Mouse (Mus musculus) heart, embryonic 10.5 days (tissue): Measurements from ENCODE around the gene Pla2g2e. TPM values are rescaled to one million over a fixed set of nuclear protein-coding genes. Genes with fewer than 3 reads are reported as not detected.
"Not testable (repeated sequence)": the region's sequence is repeated elsewhere in the genome, so short reads cannot be mapped to it uniquely, and the experiment has no call there.

Experiments
- DNase-seq: peaks from one replicate; pipeline ENCODE4 v3.0.0-alpha.2; 2017; ENCODE audit warnings: low spot score
- H3K27ac ChIP-seq: fragments of 300-500 bp; sonication (generic); 2 replicates; pipeline ENCODE4 v1.5.1; 2016; ENCODE audit warnings: mild to moderate bottlenecking
- H3K27me3 ChIP-seq: fragments of 300-500 bp; sonication (generic); 2 replicates; pipeline ENCODE4 v1.6.1; 2016; ENCODE audit warnings: mild to moderate bottlenecking; ENCODE audit not compliant: poor library complexity, insufficient read depth, severe bottlenecking
- H3K36me3 ChIP-seq: fragments of 300-500 bp; sonication (generic); 2 replicates; pipeline ENCODE4 v1.6.1; 2016; ENCODE audit warnings: mild to moderate bottlenecking, moderate library complexity
- H3K4me1 ChIP-seq: fragments of 300-500 bp; sonication (generic); 2 replicates; pipeline ENCODE4 v1.6.1; 2016; ENCODE audit warnings: mild to moderate bottlenecking
- H3K4me3 ChIP-seq: fragments of 300-500 bp; sonication (generic); 2 replicates; pipeline ENCODE4 v1.5.1; 2016; ENCODE audit warnings: mild to moderate bottlenecking, moderate library complexity
- H3K9me3 ChIP-seq: fragments of 300-500 bp; sonication (generic); 2 replicates; pipeline ENCODE4 v1.6.1; 2016; ENCODE audit warnings: mild to moderate bottlenecking, moderate library complexity
- WGBS: fragments of 180-500 bp; shearing (Covaris S2); methylation state at CpG from one replicate; pipeline ENCODE4 v1.1.7; 2016; 5-methylcytosine and 5-hydroxymethylcytosine counted together
- polyA plus RNA-seq: library from polyadenylated mRNA; unstranded; fragments of >200 nt; fragmentation: Nextera tagmentation; extraction: Ambion mirVana; gene quantifications from 2 replicates; pipeline ENCODE4 v1.2.1, GENCODE M21; 2016

The Pla2g2e gene
- polyA plus RNA-seq, 1 experiment from 2014 or later, result not detected

GRCm38 (mm10) chr4:138865092-138865491 lies 12.7 kb upstream of the Pla2g2e start:
- H3K4me3 ChIP-seq, result no peak overlapping the region
- H3K27ac ChIP-seq, result no peak overlapping the region
- H3K36me3 ChIP-seq, result no peaks in the 10 kb centered on the region
- 47% methylated on average over 5 of the region's 5 CpGs for WGBS
- H3K9me3 ChIP-seq, result no peaks in the 10 kb centered on the region
- no peak for DNase-seq
- H3K4me1 ChIP-seq, result 0 out of 2 replicates have a peak, but pooled peaks cover 2% of the 10 kb centered on the region
- H3K27me3 ChIP-seq, result 0 out of 2 replicates have a peak, but pooled peaks cover 5% of the 10 kb centered on the region

GRCm38 (mm10) chr4:138865991-138866390 lies 11.8 kb upstream of the Pla2g2e start:
- Histone ChIP-seq H3K4me3 (no peak overlapping the region), H3K27ac (no peak overlapping the region), H3K27me3 (0 out of 2 replicates have a peak, but pooled peaks cover 5% of the 10 kb centered on the region), H3K9me3 (no peaks in the 10 kb centered on the region), H3K36me3 (no peaks in the 10 kb centered on the region), H3K4me1 (no peaks in the 10 kb centered on the region)
- DNase-seq, result no peak
- 58% methylated on average over 6 of the region's 6 CpGs for WGBS

- Histone ChIP-seq H3K4me3 (no peak overlapping the region), H3K9me3 (no peaks in the 10 kb centered on the region), H3K27me3 (0 out of 2 replicates have a peak, but pooled peaks cover 5% of the 10 kb centered on the region), H3K27ac (no peak overlapping the region), H3K36me3 (no peaks in the 10 kb centered on the region), H3K4me1 (no peaks in the 10 kb centered on the region)
- DNase-seq, result no peak
- whole genome bisulfite sequencing, result 12% methylated on average over 7 of the region's 7 CpGs
These were observed 11.3 kb upstream of the Pla2g2e start for GRCm38 (mm10) chr4:138866413-138866812.

- Histone ChIP-seq H3K4me3 (no peak overlapping the region), H3K9me3 (no peaks in the 10 kb centered on the region), H3K4me1 (no peaks in the 10 kb centered on the region), H3K36me3 (no peaks in the 10 kb centered on the region), H3K27ac (no peak overlapping the region), H3K27me3 (0 out of 2 replicates have a peak, but pooled peaks cover 5% of the 10 kb centered on the region)
- WGBS, result 48% methylated on average over 8 of the region's 8 CpGs
- DNase-seq, result no peak
These were observed 9.1 kb upstream of the Pla2g2e start for GRCm38 (mm10) chr4:138868666-138869065.

GRCm38 (mm10) chr4:138873864-138874263 lies 3.9 kb upstream of the Pla2g2e start, which contains the start of gene Gm13030:
Gene Gm13030, minus strand, starts transcription at chr4:138873964.
- no peak for DNase-seq
- no peaks in the 10 kb centered on the region for H3K9me3 ChIP-seq
- 82% methylated on average over 6 of the region's 6 CpGs for WGBS

GRCm38 (mm10) chr4:138875275-138875674 lies 2.5 kb upstream of the Pla2g2e start:
- not testable (repeated sequence) for H3K4me3 ChIP-seq, H3K9me3 ChIP-seq, H3K36me3 ChIP-seq, DNase-seq, H3K27ac ChIP-seq
- Histone ChIP-seq H3K27me3 (peaks cover 11% of the 10 kb centered on the region), H3K4me1 (peaks cover 15% of the 10 kb centered on the region)
- 87% methylated on average over 2 of the region's 2 CpGs for WGBS

More at GRCm38 (mm10) chr4:138873864-138874263, 3.9 kb upstream of the Pla2g2e start, which contains the start of gene Gm13030:
- Histone ChIP-seq H3K36me3 (no peaks in the 10 kb centered on the region), H3K4me1 (peaks cover 8% of the 10 kb centered on the region), H3K27me3 (no peaks in the 10 kb centered on the region; the same call in 1 of the 2 replicates), H3K27ac (no peak within 1 kb of the TSS), H3K4me3 (no peak within 1 kb of the TSS)

GRCm38 (mm10) chr4:138875986-138876385 lies 1.8 kb upstream of the Pla2g2e start:
- no peak overlapping the region for H3K27ac ChIP-seq
- H3K4me1 ChIP-seq, result peaks cover 15% of the 10 kb centered on the region
- H3K9me3 ChIP-seq, result no peaks in the 10 kb centered on the region
- WGBS, result 93% methylated on average over 2 of the region's 2 CpGs
- no peaks in the 10 kb centered on the region for H3K36me3 ChIP-seq
- DNase-seq, result no peak
- H3K27me3 ChIP-seq, result peaks cover 18% of the 10 kb centered on the region
- H3K4me3 ChIP-seq, result no peak overlapping the region

GRCm38 (mm10) chr4:138878783-138879182 lies 1.0 kb downstream of the Pla2g2e start:
- no peak for DNase-seq
- H3K36me3 ChIP-seq, result no peaks in the 10 kb centered on the region

GRCm38 (mm10) chr4:138879808-138880207 lies 2.1 kb downstream of the Pla2g2e start:
- Histone ChIP-seq H3K9me3 (no peaks in the 10 kb centered on the region), H3K4me3 (no peak overlapping the region), H3K27me3 (peaks cover 49% of the 10 kb centered on the region), H3K4me1 (peaks cover 24% of the 10 kb centered on the region), H3K36me3 (no peaks in the 10 kb centered on the region), H3K27ac (no peak overlapping the region)
- no peak for DNase-seq
- WGBS, result 83% methylated on average over 11 of the region's 11 CpGs

More at GRCm38 (mm10) chr4:138878783-138879182, 1.0 kb downstream of the Pla2g2e start:
- peaks cover 46% of the 10 kb centered on the region for H3K27me3 ChIP-seq
- WGBS, result 35% methylated on average over 8 of the region's 8 CpGs
- H3K27ac ChIP-seq, result no peak overlapping the region
- H3K4me3 ChIP-seq, result no peak overlapping the region
- H3K4me1 ChIP-seq, result peaks cover 24% of the 10 kb centered on the region
- H3K9me3 ChIP-seq, result no peaks in the 10 kb centered on the region

- H3K4me1 ChIP-seq, result peaks cover 24% of the 10 kb centered on the region
- no peaks in the 10 kb centered on the region for H3K36me3 ChIP-seq
- H3K4me3 ChIP-seq, result no peak overlapping the region
- WGBS, result 75% methylated on average over 7 of the region's 7 CpGs
- H3K27ac ChIP-seq, result no peak overlapping the region
- H3K27me3 ChIP-seq, result peaks cover 49% of the 10 kb centered on the region
- DNase-seq, result no peak
- no peaks in the 10 kb centered on the region for H3K9me3 ChIP-seq
These were observed 3.3 kb downstream of the Pla2g2e start for GRCm38 (mm10) chr4:138880811-138881584.

GRCm38 (mm10) chr4:138882179-138882578 lies 4.4 kb downstream of the Pla2g2e start:
- Histone ChIP-seq H3K4me3 (peak overlapping the region; percentile 47), H3K27me3 (peaks cover 49% of the 10 kb centered on the region), H3K4me1 (peaks cover 24% of the 10 kb centered on the region), H3K36me3 (no peaks in the 10 kb centered on the region), H3K9me3 (no peaks in the 10 kb centered on the region), H3K27ac (peak overlapping the region; percentile 42; the same call in 1 of the 2 replicates)
- no peak for DNase-seq
- WGBS, result 16% methylated on average over 16 of the region's 16 CpGs

GRCm38 (mm10) chr4:138884261-138884660 lies 6.5 kb downstream of the Pla2g2e start:
- Histone ChIP-seq H3K36me3 (no peaks in the 10 kb centered on the region), H3K27me3 (peaks cover 56% of the 10 kb centered on the region), H3K4me1 (peaks cover 13% of the 10 kb centered on the region), H3K4me3 (no peak overlapping the region), H3K9me3 (no peaks in the 10 kb centered on the region), H3K27ac (no peak overlapping the region)
- 18% methylated on average over 6 of the region's 6 CpGs for WGBS
- peak; percentile 92 for DNase-seq

- no peak for DNase-seq
- H3K27me3 ChIP-seq, result peaks cover 8% of the 10 kb centered on the region
- H3K4me1 ChIP-seq, result no peaks in the 10 kb centered on the region
- 64% methylated on average over 7 of the region's 7 CpGs for WGBS
- peaks cover 13% of the 10 kb centered on the region for H3K36me3 ChIP-seq
- H3K9me3 ChIP-seq, result no peaks in the 10 kb centered on the region
- H3K27ac ChIP-seq, result no peak overlapping the region
- no peak overlapping the region for H3K4me3 ChIP-seq
These were observed 11.4 kb downstream of the Pla2g2e start for GRCm38 (mm10) chr4:138889165-138889564.
